Mouse (Mus musculus) heart, embryonic 14.5 days (tissue): ENCODE data around the gene Cd3e. TPM values are rescaled to one million over a fixed set of nuclear protein-coding genes. Genes with fewer than 3 reads are reported as not detected.

ENCODE experiments used
- ATAC-seq: fragments of 200-750 bp; cut with Nextera tagmentation; 2 replicates; pipeline ENCODE4 v1.8.0; 2017; ENCODE audit warnings: low read depth, moderate TSS enrichment; ENCODE audit not compliant: insufficient number of reproducible peaks, insufficient read depth, low FRiP score
- H3K27ac ChIP-seq, 2 experiments: fragments of 200-500 bp in 1 of 2; fragments of 300-500 bp in 1 of 2; sonication (generic) in 1 of 2; replicated peaks in 1 of 2; 2 replicates each; pipeline ENCODE4 v1.5.1; 2012 to 2014; ENCODE audit warnings: low read depth in 2 of 2, low read length in 2 of 2, control low read depth in 1 of 2, mild to moderate bottlenecking in 1 of 2, mixed read lengths in 1 of 2; ENCODE audit not compliant: control insufficient read depth in 1 of 2, insufficient read depth in 1 of 2
- H3K27me3 ChIP-seq: fragments of 300-500 bp; sonication (generic); 2 replicates; pipeline ENCODE4 v1.6.1; 2014; ENCODE audit warnings: mild to moderate bottlenecking, low read length, control low read depth; ENCODE audit not compliant: control insufficient read depth, insufficient read depth
- H3K36me3 ChIP-seq: fragments of 300-500 bp; sonication (generic); 2 replicates; pipeline ENCODE4 v1.6.1; 2014; ENCODE audit warnings: mild to moderate bottlenecking, control low read depth, low read length, mixed read lengths; ENCODE audit not compliant: control insufficient read depth, insufficient read depth
- H3K4me1 ChIP-seq, 2 experiments: fragments of 200-500 bp in 1 of 2; fragments of 300-500 bp in 1 of 2; sonication (generic) in 1 of 2; 2 replicates each; pipeline ENCODE4 v1.6.1; 2012 to 2014; ENCODE audit warnings: low read length in 2 of 2, control low read depth in 1 of 2, mixed read lengths in 1 of 2; ENCODE audit not compliant: control insufficient read depth in 2 of 2, insufficient read depth in 2 of 2
- H3K4me2 ChIP-seq: fragments of 300-500 bp; sonication (generic); 2 replicates; pipeline ENCODE4 v1.6.1; 2014; ENCODE audit warnings: mild to moderate bottlenecking, low read length
- H3K4me3 ChIP-seq, 2 experiments: fragments of 200-500 bp in 1 of 2; fragments of 300-500 bp in 1 of 2; sonication (generic) in 1 of 2; 2 replicates each; pipeline ENCODE4 v1.5.1; 2012 to 2014; ENCODE audit warnings: low read length in 2 of 2, mild to moderate bottlenecking in 2 of 2, control low read depth in 1 of 2, low read depth in 1 of 2, moderate library complexity in 1 of 2; ENCODE audit not compliant: control insufficient read depth in 1 of 2, insufficient read depth in 1 of 2
- H3K9ac ChIP-seq: fragments of 300-500 bp; sonication (generic); 2 replicates; pipeline ENCODE4 v1.6.1; 2014; ENCODE audit warnings: mild to moderate bottlenecking, low read length
- H3K9me3 ChIP-seq: fragments of 300-500 bp; sonication (generic); 2 replicates; pipeline ENCODE4 v1.6.1; 2016; ENCODE audit warnings: low read length, control low read depth; ENCODE audit not compliant: control insufficient read depth
- WGBS: fragments of 180-500 bp; shearing (Covaris S2); extraction: QIAGEN DNeasy Blood & Tissue Kit; methylation state at CpG from one replicate; pipeline ENCODE4 v1.1.7; 2014; 5-methylcytosine and 5-hydroxymethylcytosine counted together
- polyA plus RNA-seq: library from polyadenylated mRNA; unstranded; fragments of >200 nt; fragmentation: Nextera tagmentation; extraction: Ambion mirVana; gene quantifications from 2 replicates; pipeline ENCODE4 v1.2.1, GENCODE M21; 2014

Cd3e gene
- polyA plus RNA-seq, 1 experiment from 2014 or later, result not detected

GRCm38 (mm10) chr9:44985721-44986161 lies 23.7 kb downstream of the Cd3e start:
- Histone ChIP-seq H3K27ac (no peak overlapping the region), H3K4me2 (peak overlapping the region; percentile 29; the same call in 1 of the 2 replicates)
- ATAC-seq, result no peak

GRCm38 (mm10) chr9:44983001-44983400 lies 26.4 kb downstream of the Cd3e start:
- Histone ChIP-seq H3K4me1 (peaks cover 2 to 6% of the 10 kb centered on the region in 2 experiments; a peak in 1 of 4 replicates), H3K4me2 (no peak overlapping the region), H3K36me3 (no peaks in the 10 kb centered on the region), H3K9me3 (no peaks in the 10 kb centered on the region), H3K27ac (no peak overlapping the region), H3K27me3 (peaks cover 3% of the 10 kb centered on the region; the same call in 1 of the 2 replicates), H3K4me3 (no peak overlapping the region), H3K9ac (no peak overlapping the region)
- ATAC-seq, result no peak
- 56% methylated on average over 2 of the region's 2 CpGs for WGBS

More at GRCm38 (mm10) chr9:44985721-44986161, 23.7 kb downstream of the Cd3e start:
- Histone ChIP-seq H3K9me3 (no peaks in the 10 kb centered on the region), H3K27me3 (no peaks in the 10 kb centered on the region), H3K36me3 (no peaks in the 10 kb centered on the region), H3K4me3 (no peak overlapping the region), H3K9ac (no peak overlapping the region), H3K4me1 (peaks cover 2 to 6% of the 10 kb centered on the region in 2 experiments; a peak in 1 of 4 replicates)
- WGBS, result 67% methylated on average over 3 of the region's 3 CpGs

GRCm38 (mm10) chr9:44982531-44982930 lies 26.9 kb downstream of the Cd3e start:
- ATAC-seq, result no peak
- H3K4me3 ChIP-seq, result no peak overlapping the region

GRCm38 (mm10) chr9:44982081-44982480 lies 27.3 kb downstream of the Cd3e start:
- H3K9me3 ChIP-seq, result no peaks in the 10 kb centered on the region
- ATAC-seq, result no peak
- H3K36me3 ChIP-seq, result no peaks in the 10 kb centered on the region
- no peak overlapping the region for H3K4me2 ChIP-seq
- H3K9ac ChIP-seq, result no peak overlapping the region
- 85% methylated on average over 8 of the region's 8 CpGs for WGBS
- H3K4me1 ChIP-seq, result peaks cover 2 to 6% of the 10 kb centered on the region in 2 experiments; a peak in 1 of 4 replicates
- H3K27ac ChIP-seq, result no peak overlapping the region
- H3K4me3 ChIP-seq, result no peak overlapping the region
- peaks cover 4% of the 10 kb centered on the region; the same call in 1 of the 2 replicates for H3K27me3 ChIP-seq

More at GRCm38 (mm10) chr9:44982531-44982930, 26.9 kb downstream of the Cd3e start:
- Histone ChIP-seq H3K36me3 (no peaks in the 10 kb centered on the region), H3K9me3 (no peaks in the 10 kb centered on the region), H3K4me2 (no peak overlapping the region), H3K27ac (no peak overlapping the region), H3K9ac (no peak overlapping the region), H3K27me3 (peaks cover 4% of the 10 kb centered on the region; the same call in 1 of the 2 replicates), H3K4me1 (peaks cover 2 to 6% of the 10 kb centered on the region in 2 experiments; a peak in 1 of 4 replicates)
- WGBS, result 80% methylated on average over 3 of the region's 3 CpGs

GRCm38 (mm10) chr9:44981676-44982075 lies 27.8 kb downstream of the Cd3e start, which contains the start of gene Cd3d:
TSS of gene Cd3d (plus strand) at chr9:44981786.
- Histone ChIP-seq H3K36me3 (no peaks in the 10 kb centered on the region), H3K9ac (no peak within 1 kb of the TSS), H3K4me2 (no peak within 1 kb of the TSS), H3K4me1 (peaks cover 2 to 6% of the 10 kb centered on the region in 2 experiments; a peak in 1 of 4 replicates), H3K9me3 (no peaks in the 10 kb centered on the region), H3K4me3 (no peak within 1 kb of the TSS), H3K27ac (no peak within 1 kb of the TSS), H3K27me3 (peaks cover 4% of the 10 kb centered on the region; the same call in 1 of the 2 replicates)
- WGBS, result 72% methylated on average over 4 of the region's 4 CpGs
- ATAC-seq, result no peak

GRCm38 (mm10) chr9:44981104-44981503 lies 28.3 kb downstream of the Cd3e start:
- H3K27ac ChIP-seq, result no peak overlapping the region
- peaks cover 4% of the 10 kb centered on the region; the same call in 1 of the 2 replicates for H3K27me3 ChIP-seq
- 79% methylated on average over 2 of the region's 2 CpGs for WGBS
- H3K9ac ChIP-seq, result no peak overlapping the region
- no peak overlapping the region for H3K4me3 ChIP-seq
- 0 out of 4 replicates have a peak, but pooled peaks cover 0 to 4% of the 10 kb centered on the region in 2 experiments for H3K4me1 ChIP-seq
- H3K36me3 ChIP-seq, result no peaks in the 10 kb centered on the region
- no peaks in the 10 kb centered on the region for H3K9me3 ChIP-seq
- H3K4me2 ChIP-seq, result no peak overlapping the region
- no peak for ATAC-seq

- ATAC-seq, result no peak
- H3K4me2 ChIP-seq, result no peak within 1 kb of the TSS
- no peaks in the 10 kb centered on the region for H3K9me3 ChIP-seq
- H3K27ac ChIP-seq, result no peak within 1 kb of the TSS
- 63% methylated on average over 3 of the region's 3 CpGs for WGBS
- H3K27me3 ChIP-seq, result peaks cover 4% of the 10 kb centered on the region; the same call in 1 of the 2 replicates
- no peaks in the 10 kb centered on the region for H3K36me3 ChIP-seq
- H3K4me3 ChIP-seq, result no peak within 1 kb of the TSS
- no peaks in the 10 kb centered on the region for H3K4me1 ChIP-seq
- no peak within 1 kb of the TSS for H3K9ac ChIP-seq
Measured at GRCm38 (mm10) chr9:44980242-44980641, 29.2 kb downstream of the Cd3e start, which contains the start of gene Cd3g. TSS of gene Cd3g (minus strand) at chr9:44980431.
